Mouse (Mus musculus) CD8-positive naive resting alpha-beta T cell, adult 2 months (primary cell): ENCODE data around the gene Mrpl12.

Experiments
- DNase-seq, 2 experiments: peaks; one replicate each; pipeline ENCODE4 v3.0.0; 2022; ENCODE audit warnings: low read depth in 2 of 2, low spot score in 2 of 2

Mrpl12 gene

DNA sequence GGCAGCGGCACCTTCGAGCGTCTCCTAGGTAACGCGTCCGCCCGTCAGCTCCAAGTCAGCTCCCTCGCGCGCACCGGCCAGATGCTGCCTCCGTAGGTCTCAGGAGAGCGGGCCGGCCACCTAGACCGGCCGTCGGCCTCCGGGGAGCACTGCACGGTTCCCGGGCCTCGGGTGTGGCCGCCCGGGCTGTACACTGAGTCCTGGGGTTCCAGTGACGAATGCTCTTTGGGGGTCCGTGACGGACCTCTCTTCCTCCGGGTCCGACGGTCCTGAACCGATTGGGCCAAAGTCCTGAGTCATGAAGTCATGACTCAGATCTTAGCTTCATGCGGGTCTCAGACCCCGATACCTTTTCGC, 16.7 kb upstream of the Mrpl12 start:
- no peak for DNase-seq

DNA sequence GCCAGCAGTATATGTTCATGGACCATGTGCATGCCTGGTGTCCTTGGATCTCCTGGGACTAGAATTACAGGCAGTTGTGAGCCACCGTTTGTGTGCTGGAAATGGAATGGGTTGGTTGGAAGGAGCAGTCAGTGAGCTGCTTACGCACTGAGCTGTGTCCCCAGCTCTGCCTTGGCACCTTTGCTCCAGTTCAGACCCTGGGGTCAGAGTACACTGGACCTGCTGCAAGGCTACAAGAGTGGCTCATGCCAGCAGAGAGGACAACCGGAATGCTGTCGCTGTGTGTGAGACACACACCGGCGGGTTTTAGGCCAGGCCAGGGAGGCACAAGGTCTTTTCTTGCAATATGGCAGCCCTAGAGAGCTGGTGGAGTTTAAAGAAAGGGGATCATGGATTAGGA, 12.4 kb upstream of the Mrpl12 start:
- no peak for DNase-seq

DNA sequence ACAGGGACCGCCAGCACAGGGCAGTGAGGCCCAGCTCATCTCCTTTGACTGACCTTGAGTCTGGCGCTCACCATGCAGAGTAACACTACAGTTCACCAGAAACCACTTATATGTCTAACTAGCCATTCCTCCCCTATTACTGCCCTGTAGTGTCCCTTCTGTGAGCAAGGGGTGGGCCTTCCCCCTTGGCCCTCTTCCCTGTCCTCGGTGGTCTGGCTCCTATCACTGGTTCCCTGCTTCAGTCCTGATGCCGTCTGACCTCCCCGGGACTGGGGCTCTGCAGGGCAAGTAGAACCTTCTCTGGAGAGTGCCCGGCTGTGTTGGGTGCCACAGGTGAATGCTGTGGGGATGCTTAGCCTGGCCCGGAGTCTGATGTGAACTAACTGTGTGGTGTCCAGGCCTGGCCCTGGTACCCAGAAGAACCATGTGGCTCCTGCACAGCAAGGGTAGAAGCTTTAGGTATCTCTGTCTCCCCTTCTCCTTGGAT, 922 bp upstream of the Mrpl12 start:
- no peak for DNase-seq

- DNase-seq, result no peak
Observed at GRCm38 (mm10) chr11:120485251-120485650, 838 bp downstream of the Mrpl12 start.

DNA sequence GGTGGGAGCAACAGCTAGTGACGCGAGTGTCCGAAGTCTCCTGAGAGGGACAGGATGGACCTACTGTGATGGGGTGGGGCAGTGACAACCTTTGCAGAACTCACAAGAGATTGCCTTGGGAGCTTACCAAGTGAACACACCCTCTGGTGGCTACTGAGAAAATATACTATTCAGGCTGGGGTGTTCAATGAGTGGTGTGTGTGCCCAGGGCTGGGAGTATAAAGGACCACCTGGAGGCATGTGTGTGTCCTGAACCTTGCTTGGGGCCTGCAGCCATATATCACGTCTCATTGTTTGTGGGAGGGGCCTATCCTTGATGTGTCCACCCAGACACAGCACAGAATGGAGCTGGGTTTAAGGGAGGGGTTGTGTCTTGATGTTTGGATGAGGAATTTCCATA, 4.1 kb downstream of the Mrpl12 start:
- DNase-seq, result no peak

- DNase-seq, result peak; percentile 59 to 69
Observed at GRCm38 (mm10) chr11:120489054-120489761, 4.8 kb downstream of the Mrpl12 start.

GRCm38 (mm10) chr11:120490291-120491046, 6.1 kb downstream of the Mrpl12 start:
- no peak for DNase-seq

DNA sequence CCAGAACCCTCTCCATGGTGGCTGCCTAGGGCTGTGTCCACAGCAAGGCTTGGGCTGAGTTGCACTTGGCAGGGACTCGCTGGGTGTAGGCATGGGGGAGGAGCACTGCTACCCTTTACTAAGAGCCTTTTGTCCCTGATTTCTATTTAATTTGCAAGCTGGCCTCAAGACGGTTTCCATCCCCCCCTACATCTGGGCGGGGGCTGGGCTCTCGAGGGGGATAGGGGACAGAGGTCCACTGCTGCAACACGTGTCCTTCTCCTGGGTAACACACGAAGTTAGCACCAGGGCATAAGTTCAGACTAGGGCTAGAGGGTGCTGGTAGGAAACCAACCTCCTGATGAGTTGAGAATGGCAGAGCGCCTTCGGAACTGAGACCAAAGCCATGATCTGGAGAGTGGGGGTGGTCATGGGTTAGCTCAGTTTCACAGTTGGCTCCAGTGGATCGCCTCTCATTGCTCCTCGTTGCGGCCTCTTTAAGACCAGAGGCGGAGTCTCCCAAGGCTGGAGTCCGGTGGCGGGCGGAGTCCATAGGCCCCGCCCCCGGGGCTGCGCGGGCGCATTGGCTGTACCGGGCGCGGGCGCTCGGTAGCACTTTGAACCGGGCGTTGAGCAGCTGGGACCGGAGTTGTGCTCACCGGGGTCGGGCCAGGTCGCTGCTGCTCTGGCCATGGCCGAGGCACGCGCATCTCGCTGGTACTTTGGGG, 7.1 kb downstream of the Mrpl12 start, which contains the start of gene Slc25a10:
Gene Slc25a10, plus strand, starts transcription at position 524 of the 707 bp plus-strand sequence.
- DNase-seq, result peak in 1 of 2 experiments; percentile 39

DNA sequence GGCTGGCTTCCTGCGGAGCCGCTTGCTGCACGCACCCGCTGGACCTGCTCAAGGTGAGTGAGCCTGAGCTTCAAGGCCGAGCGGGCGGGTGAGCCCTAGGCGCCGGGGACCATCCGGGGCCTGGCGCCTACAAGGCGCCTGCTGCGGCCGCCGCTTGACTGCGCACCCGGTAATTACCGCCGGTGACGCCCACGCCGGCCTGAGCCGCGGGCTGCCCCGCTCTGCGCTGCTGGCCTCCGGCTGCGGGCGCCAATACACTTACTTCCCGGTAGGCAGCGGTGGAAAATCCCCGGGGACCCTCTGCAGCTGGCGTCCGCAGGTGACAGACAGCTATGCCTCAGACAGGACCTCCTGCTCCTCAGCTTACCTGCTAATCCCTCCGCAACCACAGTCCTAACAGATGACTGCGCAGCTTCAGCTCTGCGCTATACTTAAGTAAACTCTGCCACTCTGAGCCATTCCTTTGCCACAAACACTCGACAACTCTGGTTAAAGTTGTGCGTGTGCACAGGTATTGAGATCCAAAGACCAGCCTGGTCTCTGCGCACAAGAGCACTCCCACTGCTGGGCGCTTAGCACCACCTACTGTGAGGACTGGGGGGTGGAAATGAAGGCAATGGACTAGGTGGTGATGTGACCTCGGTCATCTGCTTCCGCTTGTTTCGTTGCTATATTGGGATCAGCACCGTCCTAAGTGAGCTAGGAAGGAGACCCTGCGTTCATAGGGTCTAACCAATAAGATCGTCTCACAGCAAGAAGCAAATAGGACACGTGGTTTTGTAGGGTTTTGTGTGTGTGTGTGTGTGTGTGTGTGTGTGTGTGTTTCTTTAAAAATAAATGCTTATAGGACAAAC, 7.8 kb downstream of the Mrpl12 start:
- peak in 1 of 2 experiments; percentile 33 for DNase-seq

- DNase-seq, result no peak
Observed at GRCm38 (mm10) chr11:120492878-120493203, 8.4 kb downstream of the Mrpl12 start.

GRCm38 (mm10) chr11:120493351-120493750, 8.9 kb downstream of the Mrpl12 start:
- DNase-seq, result no peak

- no peak for DNase-seq
Observed at GRCm38 (mm10) chr11:120493911-120494310, 9.5 kb downstream of the Mrpl12 start.

DNA sequence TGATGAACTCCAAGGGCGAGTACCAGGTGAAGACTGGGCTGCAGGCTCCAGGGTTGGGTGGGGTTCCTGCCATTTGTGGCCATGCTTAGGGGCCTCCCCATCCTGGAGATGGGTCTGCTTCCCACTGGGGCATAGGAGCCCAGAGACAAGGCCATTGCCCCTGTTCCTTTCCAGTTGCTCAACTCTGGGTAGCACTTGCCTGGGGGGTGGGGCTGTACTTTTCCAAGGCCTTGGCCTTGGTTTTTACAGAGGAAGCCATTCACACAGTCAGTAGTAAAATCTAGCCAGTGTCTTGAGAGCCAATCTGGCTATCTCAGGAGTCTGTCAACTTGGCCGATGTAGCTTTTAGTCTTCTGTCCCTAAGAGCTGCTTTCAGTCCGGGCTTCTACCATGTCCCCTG, 13.0 kb downstream of the Mrpl12 start:
- DNase-seq, result no peak

GRCm38 (mm10) chr11:120498226-120498625, 13.8 kb downstream of the Mrpl12 start:
- DNase-seq, result no peak

DNA sequence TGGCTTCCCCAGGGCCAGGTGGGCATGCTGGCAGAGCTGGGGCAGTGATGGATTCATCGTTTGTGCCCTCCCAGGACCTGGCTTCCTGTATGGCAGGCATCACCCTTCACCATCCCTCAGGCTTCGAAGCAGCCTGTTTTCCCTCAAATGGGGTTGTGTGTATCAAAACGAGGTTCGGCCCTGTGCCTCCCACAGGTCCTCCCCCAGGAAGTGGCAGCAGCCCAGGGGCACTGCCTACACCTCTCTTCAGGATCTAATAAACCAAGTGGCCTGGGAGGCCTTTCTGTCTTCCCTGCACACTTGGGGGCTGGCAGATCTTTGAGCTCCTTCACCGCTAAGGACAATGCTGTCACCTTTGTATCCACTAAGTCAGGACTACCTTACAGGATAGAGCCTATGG, 14.5 kb downstream of the Mrpl12 start:
- no peak for DNase-seq

- DNase-seq, result no peak
Observed at GRCm38 (mm10) chr11:120499894-120500293, 15.5 kb downstream of the Mrpl12 start.

- no peak for DNase-seq
Observed at GRCm38 (mm10) chr11:120500357-120500756, 15.9 kb downstream of the Mrpl12 start.

DNA sequence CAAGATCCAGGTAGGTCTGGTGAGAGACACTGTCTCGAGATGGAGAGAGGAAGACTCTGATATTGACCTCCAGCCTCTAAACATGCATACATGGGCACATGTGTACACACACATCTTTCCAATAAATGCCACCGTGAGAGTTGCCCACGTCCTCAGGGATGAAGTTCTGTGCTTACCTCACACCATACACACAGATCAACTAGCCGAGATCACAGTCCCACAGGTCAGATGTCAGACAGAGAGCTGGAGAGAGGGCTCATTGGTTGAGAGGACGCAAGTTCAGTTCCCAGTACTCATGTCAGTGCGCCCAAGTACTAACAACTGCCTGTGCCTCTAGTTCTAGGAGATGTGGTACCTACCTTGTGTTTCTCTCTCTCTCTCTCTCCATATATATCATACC, 16.6 kb downstream of the Mrpl12 start:
- no peak for DNase-seq

DNA sequence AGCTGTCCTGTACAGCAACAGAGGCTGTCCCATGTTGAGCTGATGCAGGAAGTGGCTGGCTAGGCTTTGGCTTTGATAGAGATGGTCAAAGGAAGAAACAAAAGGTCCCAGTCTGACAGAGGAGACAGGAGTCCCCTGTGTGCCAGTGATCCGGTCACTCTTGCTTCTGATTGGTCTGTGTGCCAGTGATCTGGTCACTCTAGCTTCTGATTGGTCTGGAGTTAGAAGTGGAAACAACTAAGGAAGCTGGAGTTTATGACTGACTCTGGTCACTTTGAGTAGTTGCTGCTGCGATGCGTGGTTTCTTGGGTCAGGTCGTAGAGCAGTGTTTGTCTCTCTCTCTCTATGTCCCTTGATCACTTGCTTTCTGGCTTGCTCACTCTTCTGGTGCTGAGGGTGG, 17.3 kb downstream of the Mrpl12 start:
- DNase-seq, result no peak

DNA sequence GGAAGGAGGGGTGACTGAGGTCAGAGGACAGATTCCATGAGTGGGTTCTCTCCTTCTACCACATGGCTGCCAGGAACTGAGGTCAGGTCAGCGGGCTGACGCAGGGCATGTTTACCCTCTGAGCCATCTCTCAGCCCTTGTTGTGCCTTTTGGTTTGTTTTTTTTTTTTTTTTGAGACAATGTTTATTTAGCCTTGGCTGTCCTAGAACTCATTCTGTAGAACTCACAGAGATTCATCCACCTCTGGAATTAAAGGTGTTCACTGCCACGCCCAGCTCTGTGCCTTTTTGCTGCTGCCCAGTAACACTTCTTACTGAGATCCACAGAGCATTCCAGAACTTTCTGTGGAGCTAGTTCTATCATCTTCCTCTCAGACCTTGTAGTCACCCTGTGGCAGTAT, 21.2 kb downstream of the Mrpl12 start:
- DNase-seq, result no peak

GRCm38 (mm10) chr11:120506899-120507298, 22.5 kb downstream of the Mrpl12 start:
- no peak for DNase-seq
